Mouse (Mus musculus) CH12.LX (cell line): ENCODE results near the gene Fam234b. TPM values are rescaled to one million over a fixed set of nuclear protein-coding genes. Genes with fewer than 3 reads are reported as not detected.

Experiments used
- DNase-seq: peaks from one replicate; pipeline ENCODE4 v3.0.0-alpha.2; 2013; ENCODE audit errors: extremely low read depth
- H3K27ac ChIP-seq: 2 replicates; pipeline ENCODE4 v1.5.1; 2012; ENCODE audit warnings: low read depth, mild to moderate bottlenecking, control low read depth, moderate library complexity; ENCODE audit not compliant: insufficient read depth
- H3K27me3 ChIP-seq: replicated peaks from 2 replicates; pipeline ENCODE3; 2012; ENCODE audit warnings: inconsistent platforms
- H3K36me3 ChIP-seq, 2 experiments: replicated peaks in 1 of 2; 2 replicates each; pipeline versions ENCODE3 to v1.6.1; 2012; ENCODE audit warnings: inconsistent platforms in 1 of 2, low read length in 1 of 2, mild to moderate bottlenecking in 1 of 2, mixed read lengths in 1 of 2, moderate library complexity in 1 of 2; ENCODE audit not compliant: control insufficient read depth in 1 of 2, insufficient read depth in 1 of 2
- H3K4me1 ChIP-seq, 2 experiments: 2 replicates each; pipeline ENCODE4 v1.6.1; 2012; ENCODE audit warnings: inconsistent platforms in 1 of 2, moderate library complexity in 1 of 2; ENCODE audit not compliant: insufficient read depth in 2 of 2, control insufficient read depth in 1 of 2
- H3K4me2 ChIP-seq: 2 replicates; pipeline ENCODE4 v1.6.1; 2012; ENCODE audit warnings: low read depth, mild to moderate bottlenecking, control low read depth; ENCODE audit not compliant: poor library complexity, insufficient read depth, severe bottlenecking
- H3K4me3 ChIP-seq, 3 experiments: fragments of 150-350 bp in 1 of 3; sonication (generic) in 1 of 3; replicated peaks in 1 of 3; 2 replicates each; pipeline versions ENCODE3 to v1.5.1; 2011 to 2012; ENCODE audit warnings: low read depth in 2 of 3, low read length in 2 of 3, mild to moderate bottlenecking in 2 of 3, moderate library complexity in 2 of 3, control low read depth in 1 of 3, improper control_type of control experiment in 1 of 3, inconsistent platforms in 1 of 3, mixed read lengths in 1 of 3; ENCODE audit not compliant: poor library complexity in 1 of 3
- H3K79me2 ChIP-seq: replicated peaks from 2 replicates; pipeline ENCODE4 v1.6.1; 2012; ENCODE audit warnings: mild to moderate bottlenecking, moderate library complexity; ENCODE audit not compliant: control insufficient read depth, poor library complexity, insufficient read depth, severe bottlenecking; ENCODE audit errors: extremely low read depth
- H3K9ac ChIP-seq: 2 replicates; pipeline ENCODE4 v1.6.1; 2012; ENCODE audit warnings: low read depth, mild to moderate bottlenecking, control low read depth, moderate library complexity; ENCODE audit not compliant: insufficient read depth
- H3K9me3 ChIP-seq: replicated peaks from 2 replicates; pipeline ENCODE3; 2012; ENCODE audit warnings: low read length, inconsistent platforms, mixed read lengths
- BHLHE40 ChIP-seq: IDR thresholded peaks from 2 replicates; pipeline ENCODE4 v1.6.1; 2011; ENCODE audit warnings: mild to moderate bottlenecking, low read depth, low read length, improper control_type of control experiment
- CHD2 ChIP-seq: IDR thresholded peaks from 2 replicates; pipeline ENCODE4 v1.6.1; 2011; ENCODE audit warnings: low read length, improper control_type of control experiment
- CTCF ChIP-seq, 2 experiments: IDR thresholded peaks in 1 of 2; conservative IDR thresholded peaks in 1 of 2; 2 replicates each; pipeline ENCODE4 v1.5.1; 2011 to 2012; ENCODE audit warnings: low read depth in 2 of 2, low read length in 2 of 2, improper control_type of control experiment in 1 of 2, inconsistent platforms in 1 of 2, mild to moderate bottlenecking in 1 of 2, moderate library complexity in 1 of 2
- E2F4 ChIP-seq: IDR thresholded peaks from 2 replicates; pipeline ENCODE4 v1.6.1; 2011; ENCODE audit warnings: low read depth, low read length, improper control_type of control experiment; ENCODE audit not compliant: insufficient replicate concordance
- ELF1 ChIP-seq: IDR thresholded peaks from 2 replicates; pipeline ENCODE4 v1.6.1; 2014; ENCODE audit warnings: low read depth, mild to moderate bottlenecking, inconsistent platforms, low read length, improper control_type of control experiment
- EP300 ChIP-seq: IDR thresholded peaks from 2 replicates; pipeline ENCODE4 v1.6.1; 2011; ENCODE audit warnings: low read length, improper control_type of control experiment
- ETS1 ChIP-seq: conservative IDR thresholded peaks from 2 replicates; pipeline ENCODE4 v1.6.1; 2012; ENCODE audit warnings: low read depth, mild to moderate bottlenecking, inconsistent platforms, low read length, improper control_type of control experiment, moderate library complexity
- IRF4 ChIP-seq: IDR thresholded peaks from 2 replicates; pipeline ENCODE4 v1.6.1; 2014; ENCODE audit warnings: low read depth, mild to moderate bottlenecking, inconsistent platforms, low read length, improper control_type of control experiment
- JUND ChIP-seq: conservative IDR thresholded peaks from 2 replicates; pipeline ENCODE4 v1.6.1; 2011; ENCODE audit warnings: low read depth, low read length, improper control_type of control experiment
- KAT2A ChIP-seq: IDR thresholded peaks from 2 replicates; pipeline ENCODE4 v1.6.1; 2012; ENCODE audit warnings: low read length, improper control_type of control experiment, inconsistent platforms; ENCODE audit not compliant: insufficient replicate concordance
- RAD21 ChIP-seq: IDR thresholded peaks from 2 replicates; pipeline ENCODE4 v1.6.1; 2011; ENCODE audit warnings: low read depth, mild to moderate bottlenecking, low read length, improper control_type of control experiment, moderate library complexity
- TBP ChIP-seq: conservative IDR thresholded peaks from 2 replicates; pipeline ENCODE4 v1.6.1; 2011; ENCODE audit warnings: low read depth, low read length, improper control_type of control experiment
- UBTF ChIP-seq: IDR thresholded peaks from 2 replicates; pipeline ENCODE4 v1.6.1; 2012; ENCODE audit warnings: low read depth, mild to moderate bottlenecking, inconsistent platforms, low read length, improper control_type of control experiment, moderate library complexity
- ZKSCAN1 ChIP-seq: IDR thresholded peaks from 2 replicates; pipeline ENCODE4 v1.6.1; 2012; ENCODE audit warnings: low read depth, inconsistent platforms, low read length, improper control_type of control experiment, borderline replicate concordance
- ZNF384 ChIP-seq: IDR thresholded peaks from 2 replicates; pipeline ENCODE4 v1.6.1; 2012; ENCODE audit warnings: low read depth, low read length, improper control_type of control experiment, inconsistent platforms
- dilution Hi-C: fragments of 300-500 bp; cut with MboI; formaldehyde crosslinking; loops from 2 replicates; pipeline ENCODE4 v1.14.3; 2020; ENCODE audit warnings: low sequenced_read_pairs; ENCODE audit not compliant: extremely low pct_unique_long_range_greater_than_20kb, extremely low pct_ligation_motif_present
- in situ Hi-C: fragments of 300-500 bp; cut with MboI; formaldehyde crosslinking; loops from 3 replicates; pipeline ENCODE4 v1.14.3; 2019; ENCODE audit warnings: low sequenced_read_pairs, low pct_ligation_motif_present, low pct_unique_long_range_greater_than_20kb, mixed read lengths
- polyA plus RNA-seq: library from polyadenylated mRNA; unstranded; fragments of >175 nt; gene quantifications from 2 replicates; pipeline ENCODE4 v1.2.1, GENCODE M21; 2012; ENCODE audit warnings: low read depth; ENCODE audit not compliant: insufficient read length
- total RNA-seq, 2 experiments: library from RNA; depleted of rRNA; stranded (reverse); fragments of 300-350 nt in 1 of 2; fragments of >200 nt in 1 of 2; gene quantifications; 2 replicates each; pipeline ENCODE4 v1.2.3; 2012 to 2014

Gene Fam234b
- total and polyA plus RNA-seq, 3 experiments, result 0.04 to 0.76 (median 0.20) TPM

DNA sequence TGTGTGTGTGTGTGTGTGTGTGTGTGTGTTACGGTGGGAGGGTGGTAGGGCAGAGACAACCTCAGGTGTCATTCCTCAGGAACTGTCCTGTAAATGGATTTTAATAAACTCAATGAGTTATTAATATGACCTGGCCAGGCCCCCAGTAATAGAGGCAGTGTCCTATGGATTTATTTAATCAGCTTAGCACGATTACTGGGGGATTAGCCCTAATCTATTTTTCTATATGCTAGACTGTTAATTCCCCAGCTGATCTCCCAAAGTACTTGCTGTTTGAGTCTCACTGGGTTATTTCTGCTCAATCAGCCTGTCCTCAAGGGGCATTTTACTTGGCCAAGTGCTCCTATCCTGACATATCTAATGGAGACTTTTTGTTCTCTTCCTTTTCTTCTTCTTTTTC, 14.9 kb downstream of the Fam234b start:
- no peaks in the 10 kb centered on the region for H3K36me3 ChIP-seq
- DNase-seq, result no peak
- dilution Hi-C loops, result no loop called here
- H3K9ac ChIP-seq, result no peak overlapping the region
- H3K4me3 ChIP-seq, result no peak overlapping the region
- no peaks in the 10 kb centered on the region for H3K79me2 ChIP-seq
- in situ Hi-C loops, result no loop called here
- no peak overlapping the region for H3K4me2 ChIP-seq
- no peaks in the 10 kb centered on the region for H3K9me3 ChIP-seq
- H3K27ac ChIP-seq, result no peak overlapping the region
- H3K4me1 ChIP-seq, result peaks cover 0 to 21% of the 10 kb centered on the region in 2 experiments; a peak in 2 of 4 replicates
- no peaks in the 10 kb centered on the region for H3K27me3 ChIP-seq
- TF ChIP-seq ELF1 (no peak), ETS1 (no peak), E2F4 (no peak)

DNA sequence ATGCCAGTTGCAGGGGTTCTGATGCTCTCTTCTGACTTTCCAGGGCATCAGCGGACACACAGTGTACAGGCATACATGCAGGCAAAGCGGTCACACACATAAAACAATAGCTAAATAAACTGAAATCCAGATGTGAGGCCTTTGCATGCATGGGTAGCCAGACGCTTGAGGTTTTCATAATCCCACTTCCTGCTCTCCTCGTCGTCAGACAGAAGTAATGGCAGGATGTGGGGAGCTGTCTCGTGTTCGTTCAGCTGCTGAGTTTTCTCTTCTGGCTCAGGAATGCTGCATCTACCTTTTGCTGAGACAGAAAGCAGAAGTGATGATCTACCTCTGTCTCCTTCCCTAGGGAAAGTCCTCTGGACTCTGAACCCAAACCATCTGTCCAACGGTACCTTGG, 20.6 kb downstream of the Fam234b start:
- Histone ChIP-seq H3K4me1 (peaks cover 0 to 37% of the 10 kb centered on the region in 2 experiments; a peak in 2 of 4 replicates), H3K79me2 (no peaks in the 10 kb centered on the region), H3K9me3 (no peaks in the 10 kb centered on the region), H3K9ac (no peak overlapping the region), H3K27ac (no peak overlapping the region), H3K27me3 (no peaks in the 10 kb centered on the region), H3K36me3 (no peaks in the 10 kb centered on the region), H3K4me3 (no peak overlapping the region), H3K4me2 (no peak overlapping the region)
- dilution Hi-C loops, result no loop called here
- in situ Hi-C loops, result no loop called here
- TF ChIP-seq EP300 (0 out of 2 replicates have a peak, but pooled peaks have one; percentile 35), ETS1 (0 out of 2 replicates have a peak, but pooled peaks have one; percentile 9), BHLHE40 (peak; percentile 53; the same call in 1 of the 2 replicates), ELF1 (no peak)
- DNase-seq, result peak; percentile 43

DNA sequence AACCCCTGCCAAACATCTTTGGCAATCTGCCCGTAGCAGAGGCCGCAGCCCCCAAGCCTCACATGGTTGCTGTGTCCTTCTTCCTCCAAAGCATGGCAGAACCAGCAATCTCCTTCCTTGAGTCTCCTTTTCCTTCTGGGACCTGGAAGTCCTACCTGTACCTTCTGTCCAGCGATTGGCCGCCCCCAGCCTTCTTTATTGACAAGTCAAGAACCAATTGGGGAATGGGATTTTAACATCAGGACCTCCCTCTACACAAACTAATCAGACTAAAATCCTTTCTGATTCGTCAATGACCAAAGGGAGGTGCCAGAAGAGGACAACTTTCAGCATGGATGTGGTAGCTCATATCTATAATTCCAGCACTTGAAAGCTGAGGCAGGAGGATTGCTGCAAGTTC, 22.1 kb downstream of the Fam234b start:
- H3K4me2 ChIP-seq, result no peak overlapping the region
- H3K27ac ChIP-seq, result no peak overlapping the region
- no peak for TF ChIP-seq IRF4
- TF ChIP-seq E2F4, result no peak
- no peak for TF ChIP-seq ZKSCAN1
- TF ChIP-seq UBTF, result no peak
- TF ChIP-seq JUND, result no peak
- no peak for TF ChIP-seq RAD21
- no peak for TF ChIP-seq TBP
- TF ChIP-seq ZNF384, result no peak
- TF ChIP-seq KAT2A, result no peak
- no peak for TF ChIP-seq CHD2
- TF ChIP-seq CTCF (conservative IDR thresholded peaks at IDR 0.05 in 1 of 2, IDR thresholded peaks at IDR 0.05 in 1 of 2; ENCODE audit: low read depth in 2 of 2, low read length in 2 of 2), result no peak
- dilution Hi-C loops (no loop called here), in situ Hi-C loops (no loop called here)
- no peaks in the 10 kb centered on the region for H3K9me3 ChIP-seq
- H3K4me1 ChIP-seq, result peaks cover 0 to 37% of the 10 kb centered on the region in 2 experiments; a peak in 2 of 4 replicates
- H3K36me3 ChIP-seq, result no peaks in the 10 kb centered on the region
- no peaks in the 10 kb centered on the region for H3K79me2 ChIP-seq
- H3K4me3 ChIP-seq, result no peak overlapping the region
- no peaks in the 10 kb centered on the region for H3K27me3 ChIP-seq
- no peak for DNase-seq
- H3K9ac ChIP-seq, result no peak overlapping the region
